Mouse (Mus musculus) gastrocnemius, postnatal 36 days (tissue): ENCODE results near the gene Edaradd. TPM values are rescaled to one million over a fixed set of nuclear protein-coding genes. Genes with fewer than 3 reads are reported as not detected.

Source experiments
- DNase-seq, 2 experiments: peaks; one replicate each; pipeline ENCODE4 v3.0.0; 2022
- intact Hi-C: fragments of 180-260 bp; cut with DNase I; formaldehyde crosslinking; loops from one replicate; pipeline ENCODE4 v1.15.1; 2025
- total RNA-seq, 2 experiments: library from RNA; stranded (reverse); gene quantifications; 2 replicates each; pipeline ENCODE4 v1.2.3; 2021

Gene Edaradd
- total RNA-seq, 2 experiments from 2014 or later, result 0.08 TPM; not detected in 1

DNA sequence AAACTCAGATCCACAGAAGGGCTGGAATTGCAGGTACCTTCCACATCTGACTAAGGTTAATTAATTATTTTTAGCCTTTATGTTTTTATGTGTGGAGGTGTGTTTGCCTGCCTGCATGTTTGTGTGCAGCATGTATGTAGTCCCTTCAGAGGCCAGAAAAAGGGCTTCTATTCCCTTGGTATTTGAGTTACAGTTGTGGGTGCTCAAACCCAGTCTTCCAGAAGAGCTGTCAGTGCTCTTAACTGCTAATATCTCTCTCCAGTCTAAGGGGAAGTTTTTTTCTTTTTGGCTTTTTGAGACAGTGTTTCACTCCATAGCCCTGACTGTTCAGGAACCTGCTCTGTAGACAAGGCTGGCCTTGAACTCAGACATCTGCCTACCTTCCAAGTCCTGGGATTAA lies 2.1 kb upstream of the Edaradd start:
- DNase-seq, result no peak
- intact Hi-C loops, result no loop called here

DNA sequence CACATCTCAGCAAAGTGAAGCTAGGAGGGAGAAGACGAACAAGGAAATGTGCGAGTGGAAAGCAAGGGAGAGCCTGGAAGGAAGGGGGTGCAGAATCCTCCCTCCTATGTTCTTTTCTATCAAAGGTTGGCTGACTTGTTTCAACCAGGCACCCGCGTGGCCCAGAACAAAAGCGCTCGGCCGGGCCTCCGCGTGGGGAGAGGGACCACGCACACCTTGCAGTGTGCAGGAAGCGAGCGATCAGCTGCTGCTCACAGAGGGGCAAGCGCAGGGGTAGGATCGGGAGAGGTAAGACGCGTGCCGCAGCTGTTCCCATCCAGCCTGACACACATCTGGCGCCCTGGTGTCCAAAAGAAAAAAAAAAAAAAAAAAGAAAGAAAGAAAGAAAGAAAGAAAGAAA lies 867 bp downstream of the Edaradd start:
- DNase-seq, result no peak
- intact Hi-C loops, result no loop called here

DNA sequence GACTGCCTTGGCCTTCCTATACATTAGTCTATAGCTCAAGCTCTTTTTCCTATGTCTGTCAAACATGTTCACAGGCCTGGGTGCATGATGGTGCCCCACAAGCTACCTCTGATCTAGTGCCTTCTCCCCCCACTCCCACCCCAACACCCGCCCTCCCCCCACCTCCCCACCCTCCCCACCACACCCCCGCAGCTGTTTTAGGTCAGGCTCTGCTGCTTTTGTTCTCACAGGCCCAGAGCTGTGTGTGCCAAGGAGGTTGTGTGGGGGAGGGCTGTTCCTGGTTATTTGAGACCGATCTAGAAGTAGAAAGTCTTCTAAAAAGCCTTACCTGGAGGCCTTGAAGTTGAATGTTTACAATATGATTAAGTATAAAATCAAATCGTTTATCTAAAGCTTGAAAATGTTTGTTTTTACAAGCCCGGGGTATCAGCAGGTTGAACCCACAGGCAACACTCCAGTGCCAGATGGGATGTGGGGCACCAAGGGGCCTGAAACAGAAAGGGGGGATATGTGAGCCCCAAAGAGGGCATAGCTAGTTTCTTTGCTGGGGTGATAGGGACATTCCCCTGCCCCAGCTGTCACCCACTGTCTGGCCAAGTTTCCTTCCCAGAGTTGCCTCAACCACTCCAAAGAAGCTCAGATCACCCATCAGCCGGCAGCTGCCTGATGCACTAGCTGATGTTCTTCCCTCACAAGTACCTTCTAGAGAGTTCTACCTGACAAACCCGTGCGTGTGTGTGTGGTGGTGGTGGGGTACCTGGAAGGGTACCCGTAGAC lies 8.9 kb downstream of the Edaradd start:
- intact Hi-C loops, result no loop called here
- no peak for DNase-seq

DNA sequence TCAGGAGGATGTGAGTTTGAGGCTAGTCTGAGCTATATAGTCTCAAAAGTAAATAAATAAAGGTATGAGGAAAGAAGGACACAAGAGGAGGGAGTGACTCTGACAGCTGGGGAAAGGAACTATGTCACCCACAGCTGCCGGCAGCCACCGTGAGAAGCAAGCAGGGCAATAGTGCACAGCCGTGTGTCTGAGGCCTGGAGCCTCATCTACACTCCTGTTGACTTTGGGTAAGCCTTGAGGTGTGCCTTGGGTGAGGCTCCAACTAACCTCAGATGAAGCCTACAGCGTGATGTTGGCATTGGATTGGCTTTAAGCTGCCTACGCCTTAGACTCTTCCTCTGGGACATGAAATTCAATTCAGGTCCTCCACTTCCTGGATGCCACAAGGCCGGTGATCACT lies 10.2 kb downstream of the Edaradd start:
- intact Hi-C loops, result no loop called here
- DNase-seq, result no peak

DNA sequence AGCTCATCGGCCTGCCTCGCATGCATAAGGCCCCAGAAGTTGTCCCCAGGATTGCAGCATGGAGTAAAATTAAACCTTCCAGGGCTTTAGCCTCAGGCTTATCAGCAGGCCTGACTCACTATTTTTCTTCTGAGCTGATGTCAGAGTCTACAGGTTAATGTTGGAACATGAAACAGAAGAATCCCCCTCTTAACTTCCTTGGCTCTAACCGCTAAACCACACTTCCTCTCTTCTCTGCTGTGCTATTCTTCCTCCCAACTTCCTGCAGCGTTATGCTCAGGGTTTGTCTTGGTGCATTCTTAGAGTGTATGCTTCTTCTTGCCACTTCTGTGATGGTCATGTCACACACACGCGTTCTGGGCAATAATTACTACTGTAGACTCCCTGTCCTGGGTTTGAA lies 12.8 kb downstream of the Edaradd start:
- intact Hi-C loops, result no loop called here
- no peak for DNase-seq

DNA sequence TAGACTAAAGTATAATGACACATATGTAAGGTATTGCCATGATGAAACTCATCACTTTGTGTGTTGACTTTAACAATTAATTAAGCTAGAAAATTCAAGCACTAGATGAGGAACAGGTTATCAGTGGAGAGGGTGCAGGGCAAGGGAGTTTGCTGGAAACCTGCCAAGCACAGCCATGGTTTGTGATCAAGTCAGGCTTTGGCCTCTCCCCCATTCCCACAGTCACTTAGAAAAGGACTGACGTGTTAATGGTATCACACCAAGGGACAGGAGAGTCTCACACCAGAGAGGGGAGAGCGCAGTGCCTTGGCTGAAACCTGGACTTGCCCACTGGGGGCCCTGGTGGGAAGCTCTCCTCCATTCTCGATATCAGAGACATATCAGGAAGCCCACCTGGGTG lies 14.9 kb downstream of the Edaradd start:
- intact Hi-C loops, result no loop called here

DNA sequence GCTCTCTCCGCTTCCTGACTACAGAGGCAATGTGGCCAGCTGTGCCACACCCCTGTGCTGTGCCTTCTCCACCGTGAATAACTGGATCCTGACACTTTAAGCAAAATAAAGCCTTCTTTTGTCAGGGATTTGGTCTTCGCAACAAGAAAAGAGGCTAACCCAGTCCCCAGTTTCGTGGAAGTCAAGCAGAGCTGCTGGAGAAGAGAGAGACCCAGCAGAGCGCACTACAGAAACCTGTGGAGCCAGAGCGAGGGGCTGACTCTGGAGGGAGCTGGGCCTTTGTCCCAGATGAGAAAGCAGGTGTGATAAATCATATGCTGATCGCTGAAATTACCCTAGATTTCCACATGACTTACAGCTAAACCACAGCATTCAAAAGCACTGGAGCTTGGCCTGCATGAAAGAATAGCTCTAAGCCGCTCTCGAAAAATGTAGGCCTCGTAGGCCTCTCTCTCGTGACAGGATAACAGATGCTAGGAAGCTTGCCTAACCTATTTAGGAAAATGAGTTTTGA lies 16.9 kb downstream of the Edaradd start:
- no peak for DNase-seq
- intact Hi-C loops, result no loop called here

More for the DNA sequence above, 14.9 kb downstream of the Edaradd start:
- DNase-seq, result no peak

DNA sequence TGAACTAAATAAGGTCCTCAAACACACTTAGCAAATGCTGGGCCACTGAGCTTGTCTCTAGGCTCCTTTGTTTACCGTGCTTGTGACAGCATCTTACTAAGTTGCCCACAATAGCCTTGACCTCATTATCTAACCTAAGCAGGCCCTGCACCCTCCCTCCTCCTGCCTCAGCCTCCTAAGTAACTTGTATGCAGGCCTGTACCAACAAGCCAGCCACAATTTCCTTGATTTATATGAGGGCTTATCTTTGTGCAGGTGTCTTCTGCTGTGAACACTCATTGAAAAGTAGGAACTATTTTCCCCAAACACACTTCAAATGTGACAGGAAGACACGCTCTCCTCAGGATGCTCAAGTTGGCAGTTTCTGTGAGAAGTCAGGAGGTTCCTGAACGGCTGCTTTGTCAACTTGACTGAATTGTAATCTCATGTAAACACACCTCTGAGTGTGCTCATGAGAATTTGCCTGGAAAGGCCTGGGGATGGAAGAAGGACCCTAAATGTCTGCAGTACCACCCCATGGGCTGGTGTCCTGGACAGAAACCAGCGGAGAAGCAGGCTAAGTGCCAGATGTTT lies 17.5 kb downstream of the Edaradd start:
- no peak for DNase-seq
- intact Hi-C loops, result no loop called here

DNA sequence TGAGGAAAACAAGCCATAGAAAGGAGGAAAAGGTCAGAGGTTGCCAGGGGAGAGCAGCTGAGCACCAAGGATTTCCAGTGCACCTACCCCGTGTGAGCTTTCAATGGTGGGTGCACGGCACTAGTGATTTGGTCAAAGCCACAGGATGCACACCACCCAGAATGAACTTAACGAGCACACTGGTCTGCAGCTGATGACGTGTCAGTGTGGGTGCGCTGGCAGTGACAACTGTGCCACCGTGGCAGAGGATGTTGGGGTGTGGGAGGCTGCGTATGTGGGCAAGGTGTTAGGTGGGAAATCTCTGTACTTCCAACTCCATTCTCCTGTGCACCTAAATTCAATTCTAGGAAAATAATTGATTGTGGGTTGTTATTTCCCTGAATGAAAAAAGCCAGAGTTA lies 21.1 kb downstream of the Edaradd start:
- DNase-seq, result no peak
- intact Hi-C loops, result no loop called here

DNA sequence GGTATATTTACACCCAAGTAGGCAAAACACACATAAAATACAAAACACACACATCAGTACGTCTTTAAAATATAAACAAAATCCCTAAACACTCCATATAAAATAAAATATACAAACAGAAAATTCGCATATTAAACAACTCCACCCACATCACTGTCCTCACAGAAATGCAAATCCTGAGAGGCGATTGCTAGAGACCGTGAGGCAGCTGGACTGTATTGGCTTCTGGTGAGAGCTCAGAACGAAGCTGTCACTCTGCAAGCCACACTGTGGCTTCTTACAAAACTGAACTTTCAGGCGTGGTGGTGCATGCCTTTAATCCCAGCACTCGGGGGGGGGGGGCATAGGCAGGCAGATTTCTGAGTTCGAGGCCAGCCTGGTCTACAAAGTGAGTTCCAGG lies 22.4 kb downstream of the Edaradd start:
- no peak for DNase-seq
- intact Hi-C loops, result no loop called here

DNA sequence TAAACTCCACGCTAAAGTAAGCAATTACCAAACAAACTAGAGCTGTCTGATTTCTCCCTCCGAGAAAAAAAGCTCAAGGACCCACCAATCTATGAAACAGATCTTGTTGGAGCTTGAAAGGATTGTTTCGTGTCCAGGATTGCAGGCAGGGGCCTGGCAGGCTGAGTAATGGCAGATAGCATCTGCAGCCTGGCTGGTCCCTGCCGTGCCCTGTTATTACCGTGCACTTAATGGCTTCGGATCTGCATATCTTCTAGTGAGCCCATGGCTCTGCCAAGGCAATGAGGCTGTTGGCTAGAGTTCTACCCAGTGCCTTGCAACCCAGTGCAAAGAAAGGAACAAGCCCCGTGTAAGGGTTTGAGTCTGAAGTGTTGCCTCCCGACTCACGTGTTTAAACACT lies 25.5 kb downstream of the Edaradd start:
- DNase-seq, result no peak
- intact Hi-C loops, result no loop called here

DNA sequence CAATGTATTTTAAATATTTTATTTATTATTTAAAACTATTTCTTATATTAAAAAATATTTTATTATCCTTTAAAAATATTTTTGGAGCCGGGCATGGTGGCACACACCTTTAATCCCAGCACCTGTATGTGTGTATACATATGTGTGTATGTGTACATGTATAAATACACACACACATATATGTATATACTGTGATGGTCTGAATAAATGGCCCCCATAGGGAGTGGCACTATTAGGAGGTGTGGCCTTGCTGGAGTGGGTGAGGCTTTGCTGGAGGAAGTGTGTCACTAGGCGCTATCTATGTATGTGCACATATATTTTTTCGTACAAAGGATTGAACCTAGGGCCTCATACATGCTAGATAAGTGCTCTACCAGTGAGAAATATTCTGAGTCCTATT lies 27.7 kb downstream of the Edaradd start:
- DNase-seq, result no peak
- intact Hi-C loops, result no loop called here

DNA sequence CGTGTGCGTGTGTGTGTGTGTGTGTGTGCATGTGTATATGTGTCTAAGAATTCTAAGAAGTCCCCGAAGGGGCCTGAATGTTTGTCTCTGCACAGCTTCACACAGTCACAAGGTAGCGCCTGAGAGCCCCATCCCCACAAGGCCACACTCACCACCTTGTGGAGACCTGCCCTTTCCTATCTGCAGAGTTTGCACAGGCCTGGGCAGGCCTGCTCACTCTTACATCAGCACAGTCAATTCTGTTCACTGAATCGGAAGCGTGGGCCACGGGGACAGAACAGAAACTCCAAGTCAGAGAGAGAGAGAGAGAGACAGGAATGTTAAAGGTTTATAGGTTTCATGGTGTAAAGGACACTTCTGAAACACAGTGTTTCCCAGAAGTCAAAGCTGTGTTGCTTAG lies 34.6 kb downstream of the Edaradd start:
- no peak for DNase-seq
- intact Hi-C loops, result no loop called here

DNA sequence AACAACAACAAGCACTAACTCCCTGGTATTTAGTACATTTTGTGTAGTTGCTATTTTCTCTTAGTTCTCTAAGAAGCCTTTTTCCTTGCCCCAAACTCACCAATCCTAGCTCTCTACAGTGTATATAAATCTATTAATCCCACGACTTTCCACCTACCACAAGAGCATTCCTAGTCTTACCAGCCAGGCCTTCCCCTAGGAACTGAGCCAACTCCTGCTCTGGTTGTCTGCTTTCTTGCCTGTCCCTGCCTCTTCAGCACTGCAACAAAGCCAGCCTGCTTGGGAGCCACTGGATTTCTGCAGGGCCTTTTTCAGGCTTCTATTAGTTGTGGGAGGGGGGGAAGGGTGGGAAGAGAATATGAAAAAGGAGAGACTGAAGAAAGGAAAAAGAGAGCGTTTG lies 35.0 kb downstream of the Edaradd start:
- intact Hi-C loops, result no loop called here
- DNase-seq, result no peak

DNA sequence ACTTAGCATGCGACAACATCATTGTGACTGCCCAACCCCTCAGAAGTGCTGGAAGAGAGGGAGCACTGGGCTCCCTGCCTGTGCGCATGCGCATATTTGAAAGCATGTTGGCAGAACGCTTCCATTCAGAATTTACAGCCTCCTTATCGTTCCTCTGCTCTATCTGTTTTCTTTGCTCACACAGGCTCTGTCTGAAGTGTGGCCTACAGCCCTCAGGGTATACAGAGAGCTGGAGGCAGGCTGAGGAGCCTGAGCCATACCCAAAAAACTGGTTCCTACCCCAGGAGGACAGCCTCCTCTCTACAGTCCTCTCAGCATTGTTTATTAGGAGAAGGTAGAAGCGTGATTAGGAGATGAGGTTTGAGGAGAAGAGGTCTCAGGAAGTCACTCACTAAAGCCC lies 40.4 kb downstream of the Edaradd start:
- DNase-seq, result no peak
- intact Hi-C loops, result loop anchor here (5.0 kb wide), 1 partner anchor 47 kb away; no protein-coding TSS in a partner anchor

DNA sequence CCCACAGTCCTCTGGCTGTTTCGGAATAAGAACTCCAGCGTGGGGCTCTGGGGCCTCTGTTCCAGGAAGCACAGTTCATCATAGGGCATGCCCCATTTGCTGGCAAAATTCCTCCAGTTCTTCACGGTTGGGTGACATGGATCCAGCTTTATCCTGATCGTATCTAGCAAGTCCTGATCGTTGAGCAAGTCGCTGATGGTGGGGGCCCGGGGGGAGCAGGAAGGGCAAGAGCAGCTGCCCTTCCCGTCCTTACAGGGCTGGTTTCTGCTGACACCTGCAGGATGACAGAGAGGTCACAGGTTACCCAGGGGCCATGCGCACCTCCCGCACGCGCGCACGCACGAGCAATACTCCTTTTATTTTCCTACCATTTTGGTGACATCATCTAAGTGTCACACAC lies 41.9 kb downstream of the Edaradd start:
- intact Hi-C loops, result no loop called here
- no peak for DNase-seq

DNA sequence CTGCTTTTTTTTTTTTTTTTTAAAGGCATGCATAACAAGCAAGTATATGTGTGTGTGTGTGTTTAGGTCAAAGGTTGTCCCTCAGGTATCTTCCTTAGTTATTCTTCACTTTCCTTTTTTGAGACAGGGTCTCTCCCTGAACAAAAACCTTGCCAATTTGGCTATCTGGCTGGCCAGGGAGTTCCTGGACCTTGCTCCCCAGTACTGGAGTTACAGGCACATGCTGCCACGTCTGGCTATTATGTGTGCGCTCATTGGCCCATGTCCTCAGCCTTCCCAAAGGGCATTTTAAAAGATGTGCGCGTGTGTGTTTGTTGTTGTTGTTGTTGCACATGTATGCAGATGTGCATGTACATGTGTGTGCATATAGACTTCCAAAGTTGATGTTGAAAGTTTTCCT lies 43.4 kb downstream of the Edaradd start:
- intact Hi-C loops, result no loop called here
- no peak for DNase-seq

DNA sequence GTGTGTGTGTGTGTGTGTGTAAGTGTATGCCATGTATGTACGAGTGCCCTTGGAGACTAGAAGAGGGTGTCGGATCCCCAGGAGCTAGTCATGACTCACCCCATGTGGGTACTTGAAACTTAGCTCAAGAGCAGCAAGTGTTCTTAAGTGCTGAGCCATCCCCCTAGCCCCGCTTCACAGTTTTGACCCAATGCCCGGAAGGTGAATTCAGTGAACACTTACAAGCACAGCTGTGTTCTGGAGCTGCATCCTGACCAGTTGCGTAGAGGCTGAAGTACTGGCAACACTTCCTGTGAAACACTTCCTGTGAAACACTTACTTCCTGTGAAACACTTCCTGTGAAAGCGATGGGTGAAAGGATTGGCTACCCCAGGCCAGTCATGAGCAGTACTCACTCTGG lies 45.0 kb downstream of the Edaradd start:
- no peak for DNase-seq
- intact Hi-C loops, result no loop called here

DNA sequence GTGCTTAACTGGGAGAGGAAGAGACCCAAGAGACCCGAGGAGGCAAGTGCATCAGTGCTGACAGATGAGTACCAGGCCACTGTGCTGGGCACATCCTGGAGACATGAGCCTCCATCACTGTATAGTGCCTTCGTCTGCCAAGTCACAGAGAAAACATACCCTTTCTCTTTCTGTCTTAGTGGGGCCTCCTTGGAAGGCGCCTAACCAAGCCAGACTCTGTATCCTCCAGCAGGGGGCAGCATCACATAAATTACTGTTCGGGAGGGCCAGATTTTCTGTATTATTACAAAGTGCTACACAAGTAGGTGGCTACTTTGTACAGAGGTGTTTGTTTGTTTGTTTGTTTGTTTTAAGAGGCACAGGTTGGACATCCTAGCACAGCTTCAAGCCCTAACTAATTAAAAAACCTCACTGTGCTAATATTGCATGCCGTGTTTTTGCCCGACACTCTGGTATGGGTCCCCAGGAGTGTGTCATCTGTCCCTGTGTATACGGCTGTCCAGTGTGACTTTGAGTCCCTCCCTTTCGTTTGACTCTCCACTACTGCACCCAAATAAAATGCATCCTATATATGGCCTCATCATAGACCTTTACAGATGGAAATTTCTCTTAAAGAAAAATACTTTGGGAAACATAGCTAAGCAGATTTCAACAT lies 46.4 kb downstream of the Edaradd start:
- peak; percentile 28 to 53 for DNase-seq
- intact Hi-C loops, result loop anchor here (2.0 kb wide), 1 partner anchor 205 kb away; no protein-coding TSS in a partner anchor

DNA sequence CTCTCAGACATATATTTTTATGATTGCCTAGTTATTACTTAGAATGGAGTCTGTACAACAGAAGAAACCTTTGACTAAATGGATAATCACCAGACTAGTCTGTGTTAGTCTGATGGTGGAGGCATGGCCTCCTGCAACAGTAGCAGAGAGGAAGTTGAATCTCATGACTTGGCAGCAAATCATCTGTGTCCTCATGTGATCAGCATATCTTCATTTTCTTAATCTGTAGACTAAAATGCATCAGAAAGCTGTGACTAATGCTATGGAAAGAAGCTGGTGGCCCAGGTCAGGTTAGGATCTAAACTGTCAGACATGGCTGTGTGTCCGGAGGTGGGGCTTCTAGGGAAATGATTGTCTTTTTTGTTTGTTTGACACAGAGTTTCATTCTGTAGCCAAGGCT lies 51.8 kb downstream of the Edaradd start:
- intact Hi-C loops, result loop anchor here (10.0 kb wide), 1 partner anchor 96 kb away; the partner anchor contains the start of gene Ero1lb
- DNase-seq, result no peak

DNA sequence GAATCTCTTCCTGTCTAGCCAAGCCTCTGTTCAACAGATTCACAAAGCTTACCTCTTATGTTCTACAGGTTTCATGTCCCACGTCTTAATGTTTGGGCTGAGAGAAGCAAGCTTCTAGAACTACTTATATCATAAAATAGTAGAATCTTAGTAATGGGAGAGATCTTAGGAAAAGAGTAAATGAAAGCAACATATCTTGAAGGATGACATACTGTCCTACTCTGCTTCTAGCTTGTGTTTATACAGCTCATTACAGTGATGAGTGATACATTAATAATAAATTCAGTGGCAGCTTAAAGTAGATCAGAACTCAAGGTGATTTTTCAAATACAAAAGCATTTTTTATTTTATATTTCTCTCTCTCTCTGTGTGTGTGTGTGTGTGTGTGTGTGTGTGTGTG lies 55.4 kb downstream of the Edaradd start, which contains the start of gene Lgals8:
TSS of gene Lgals8 (minus strand) at position 101 of the 400 bp plus-strand sequence.
- DNase-seq, result no peak
- intact Hi-C loops, result loop anchor here (10.0 kb wide), 1 partner anchor 100 kb away; the partner anchor contains the start of gene Ero1lb
